Mouse (Mus musculus) lung, adult 2 months (tissue): Measurements from ENCODE around the gene Rilp.

Experiments used
- CTCF ChIP-seq: fragments of 200-500 bp; IDR thresholded peaks from 2 replicates; pipeline ENCODE4 v1.5.1; 2011; ENCODE audit warnings: mild to moderate bottlenecking, low read length, control low read depth; ENCODE audit not compliant: insufficient read depth
- POLR2A ChIP-seq: fragments of 200-500 bp; IDR thresholded peaks from 2 replicates; pipeline ENCODE4 v1.6.1; 2011; ENCODE audit warnings: low read depth, mild to moderate bottlenecking, control low read depth, low read length, borderline replicate concordance; ENCODE audit errors: extremely low read depth

DNA sequence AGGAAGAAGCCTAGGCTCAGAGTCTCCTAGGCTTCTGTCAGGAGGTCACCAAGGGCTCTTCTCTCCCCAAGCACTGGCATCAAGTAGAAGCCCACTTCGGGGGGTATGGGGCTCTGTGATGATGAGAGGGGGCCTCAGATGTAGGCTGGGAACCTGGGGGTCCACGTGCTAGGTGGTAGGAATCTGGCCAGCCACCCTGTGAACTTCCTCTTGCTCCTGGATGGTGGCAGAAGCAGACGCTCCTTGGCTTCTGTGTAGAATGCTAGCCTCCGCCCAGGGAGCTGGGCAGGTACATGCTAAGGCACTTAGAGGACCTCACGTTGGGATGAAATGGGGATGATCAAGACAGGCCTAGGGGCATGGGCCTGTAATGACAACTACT lies 51.5 kb downstream of the Rilp start:
- TF ChIP-seq CTCF, result no peak
- TF ChIP-seq POLR2A, result no peak
